Mouse (Mus musculus): ENCODE data around the gene Gpx3. TPM values are rescaled to one million over a fixed set of nuclear protein-coding genes. Genes with fewer than 3 reads are reported as not detected.
A peak's percentile ranks its signal among the peaks of the same experiment; 100 is the strongest.
"Not testable (repeated sequence)": the region's sequence is repeated elsewhere in the genome, so short reads cannot be mapped to it uniquely, and the experiment has no call there.

Gene Gpx3
- total RNA-seq, 2 experiments from 2014 or later, result 23.2 to 36.0 TPM

DNA sequence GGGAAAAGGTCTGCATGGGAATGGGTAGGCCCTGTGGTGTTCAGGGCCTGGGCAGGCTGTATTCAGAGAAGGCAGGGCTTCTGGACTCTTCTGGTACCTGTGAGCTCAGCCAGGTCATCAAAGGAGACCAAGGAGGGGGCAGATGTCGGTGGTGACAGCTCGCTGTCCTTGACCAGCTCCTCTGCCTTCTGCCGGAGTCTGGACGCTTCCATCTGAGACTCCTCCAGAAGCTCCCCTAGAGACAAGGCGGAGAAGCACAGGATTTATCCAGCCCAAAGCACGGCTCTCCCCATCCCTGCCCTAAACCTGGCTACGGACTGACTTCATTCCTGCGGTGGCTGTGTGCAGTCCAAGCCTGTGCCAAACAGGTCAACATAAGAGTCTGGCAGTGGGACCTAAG, 37.2 kb downstream of the Gpx3 start:
- DNase-seq, result no peak

DNA sequence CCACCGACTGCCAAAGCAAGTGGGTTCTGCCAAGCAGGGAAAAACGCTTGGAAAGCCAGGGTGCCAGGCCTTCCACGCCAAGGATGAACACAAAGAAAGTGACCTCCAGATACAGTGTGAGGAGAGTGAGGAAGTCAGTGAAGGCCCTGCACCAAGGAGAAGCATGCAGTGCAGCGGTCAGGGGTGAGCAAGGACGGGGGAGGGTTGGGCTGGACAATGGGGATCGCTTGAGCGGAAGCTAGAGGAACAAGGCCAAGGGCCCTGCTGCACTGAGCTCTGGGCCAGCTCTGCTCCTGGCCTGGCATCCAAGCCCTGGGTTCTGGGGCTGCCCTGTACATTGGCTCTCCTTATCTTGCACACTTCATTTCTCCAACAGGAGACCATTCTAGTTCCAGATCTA, 37.8 kb downstream of the Gpx3 start:
- no peak for DNase-seq

DNA sequence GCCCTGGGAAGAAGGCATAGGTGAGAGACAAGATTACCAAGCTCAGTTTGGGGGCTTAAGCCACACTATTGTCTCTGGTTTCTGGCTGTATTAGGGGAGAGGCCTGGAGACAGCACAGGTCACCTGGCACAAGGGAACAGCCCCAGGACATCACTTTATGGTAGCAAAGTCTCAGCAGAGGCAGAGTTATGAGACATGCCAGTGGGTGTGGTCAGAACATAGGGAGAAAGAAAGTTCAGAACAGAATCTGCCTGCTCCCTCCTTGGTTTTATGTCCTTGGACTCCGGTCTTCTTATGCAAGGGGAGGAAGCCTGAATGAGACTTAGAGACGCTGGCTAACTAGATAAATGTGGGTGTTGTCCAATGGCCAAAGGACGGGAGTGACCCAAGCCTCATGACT, 42.4 kb downstream of the Gpx3 start:
- no peak for DNase-seq

DNA sequence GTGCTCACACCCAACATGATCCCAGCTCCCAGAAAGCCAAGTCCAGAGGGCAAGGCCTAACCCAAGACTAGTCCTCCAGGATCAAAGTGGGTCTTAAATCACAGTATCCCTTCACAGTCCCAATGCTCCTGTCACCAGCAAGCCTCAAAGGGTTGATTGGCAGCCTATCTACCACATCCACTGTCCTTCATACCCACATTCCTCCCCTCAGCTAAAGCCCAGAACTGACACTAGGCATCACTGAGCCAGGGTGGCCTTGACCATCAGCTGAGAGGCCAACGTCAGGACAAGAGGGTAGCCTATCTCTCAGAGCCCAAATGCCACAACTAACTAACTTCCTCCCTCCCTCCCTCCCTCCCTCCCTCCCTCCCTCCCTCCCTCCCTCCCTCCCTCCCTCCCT, 47.5 kb downstream of the Gpx3 start:
- DNase-seq, result no peak

DNA sequence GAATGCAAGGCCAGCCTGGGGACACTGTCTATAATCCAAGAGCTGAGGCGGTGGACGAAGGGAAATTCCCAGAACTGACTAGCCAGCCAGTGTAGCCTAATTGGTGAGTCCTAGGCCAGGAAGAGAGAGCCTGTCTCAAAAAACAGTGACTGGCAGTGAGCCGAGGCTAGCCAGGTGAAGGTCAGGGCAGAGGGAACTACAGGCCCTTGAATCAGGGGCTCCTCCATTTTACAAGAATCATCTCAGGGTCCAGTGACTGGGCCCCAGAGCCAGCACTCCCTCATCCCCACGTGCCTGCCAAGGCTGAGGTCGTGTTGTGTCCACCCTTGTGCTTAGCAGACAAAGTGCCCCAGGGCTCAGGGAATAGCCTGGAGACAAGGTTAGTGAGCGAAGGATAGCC, 48.4 kb downstream of the Gpx3 start:
- no peak for DNase-seq

DNA sequence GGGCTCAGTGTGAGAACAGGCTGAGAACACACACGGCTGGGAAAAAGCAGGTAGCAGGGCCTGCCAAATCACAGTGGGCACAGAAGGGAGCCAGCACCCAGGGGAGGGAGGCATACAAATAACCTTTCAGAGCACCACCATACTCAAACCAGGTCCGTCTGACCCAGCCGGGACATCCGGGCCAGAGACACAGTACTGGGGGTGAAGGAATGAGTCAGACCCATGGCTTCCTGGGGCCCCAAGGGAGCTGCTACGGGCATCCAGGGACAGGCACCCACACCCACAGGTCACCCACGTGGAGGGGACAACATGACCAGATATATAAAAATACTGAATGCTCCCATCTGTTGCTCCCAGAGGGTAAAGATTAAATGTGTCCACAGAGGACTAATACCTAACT, 50.4 kb downstream of the Gpx3 start:
- DNase-seq, result no peak

DNA sequence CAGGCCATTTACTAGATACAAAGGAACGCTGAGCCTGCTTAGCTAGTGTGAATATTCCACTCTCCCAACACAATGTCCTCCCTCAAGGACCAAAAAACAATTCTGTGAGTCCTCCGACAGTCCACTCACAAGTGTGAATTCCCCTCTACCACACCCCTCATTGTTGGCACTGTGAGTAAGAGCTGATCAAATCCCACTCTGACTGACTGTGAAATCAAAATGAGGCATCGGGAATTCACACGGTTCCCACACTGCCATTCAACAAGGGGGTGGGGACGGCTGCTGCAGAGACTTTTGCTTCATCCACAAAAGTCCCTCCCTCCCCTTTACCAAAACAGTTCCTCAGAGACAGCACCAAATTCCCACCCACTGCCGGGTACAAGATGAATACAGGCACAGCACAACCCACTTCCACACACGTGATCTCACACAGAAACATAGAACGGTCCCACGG, 51.8 kb downstream of the Gpx3 start:
- no peak for DNase-seq

DNA sequence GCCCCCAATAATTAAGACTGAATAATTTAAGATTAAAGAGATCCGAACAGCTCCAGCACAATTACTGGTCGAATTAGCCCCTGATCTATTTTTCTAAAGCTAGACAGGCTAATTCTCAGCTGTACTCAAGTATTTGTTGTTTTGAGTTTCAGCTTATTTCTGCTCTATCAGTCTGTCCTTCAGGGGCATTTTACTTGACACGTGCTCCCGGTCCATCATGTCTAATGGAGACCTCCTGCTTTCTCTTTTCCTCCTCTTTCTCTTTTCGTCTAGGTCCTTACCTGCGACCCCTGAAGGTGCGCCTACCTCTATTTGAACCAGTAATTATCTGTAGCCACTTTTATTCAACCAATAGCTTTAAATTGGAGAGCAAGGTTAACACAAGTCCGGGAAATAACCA, 52.5 kb downstream of the Gpx3 start:
- DNase-seq, result no peak

DNA sequence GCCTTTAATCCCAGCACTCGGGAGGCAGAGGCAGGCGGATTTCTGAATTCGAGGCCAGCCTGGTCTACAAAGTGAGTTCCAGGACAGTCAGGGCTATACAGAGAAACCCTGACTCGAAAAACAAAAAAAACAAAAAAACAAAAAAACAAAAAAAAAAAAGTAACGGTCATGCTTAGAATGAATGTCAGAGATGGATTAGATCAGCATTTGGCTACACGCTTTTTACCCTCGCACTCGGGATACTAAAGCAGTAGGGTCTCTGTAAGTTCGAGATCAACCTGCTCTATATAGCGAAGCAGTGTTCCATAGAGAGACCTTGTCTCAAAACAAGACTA, 53.1 kb downstream of the Gpx3 start:
- DNase-seq, result not testable (repeated sequence)

DNA sequence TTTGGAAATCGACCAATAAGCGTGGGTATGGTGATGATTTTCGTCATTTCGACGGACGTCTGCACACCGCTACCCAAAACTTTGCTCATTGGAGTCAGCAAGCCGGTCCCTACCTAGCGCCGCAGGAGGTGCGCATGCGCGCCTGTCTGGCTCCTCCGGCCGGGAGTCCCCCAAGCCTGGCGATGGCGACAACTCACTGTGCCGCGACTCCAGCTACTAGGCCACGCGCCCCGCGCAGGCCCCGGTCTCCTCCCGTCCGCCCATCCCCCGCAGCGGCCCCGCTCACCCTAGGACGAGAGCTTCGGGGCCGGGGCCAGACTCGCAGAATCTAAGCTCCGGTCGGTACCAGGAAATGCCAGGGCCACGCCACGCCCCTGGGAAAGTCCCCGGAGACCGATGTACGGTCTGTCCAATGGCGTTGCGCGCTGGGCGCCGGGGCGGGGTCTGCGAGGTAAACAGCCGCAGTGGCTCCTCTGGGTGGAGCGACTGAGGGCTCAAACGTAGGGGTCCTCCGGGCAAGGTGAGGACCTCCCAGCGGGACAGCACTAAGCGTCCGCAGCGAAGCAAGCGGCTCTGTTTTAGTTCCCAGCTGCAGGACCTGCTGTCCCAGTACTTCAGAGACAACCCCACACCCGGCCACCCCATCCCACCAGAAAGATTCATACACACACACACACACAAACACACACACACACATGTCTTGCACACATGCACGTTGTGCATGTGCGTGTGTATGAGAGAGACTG, 53.7 kb downstream of the Gpx3 start:
- peak; percentile 99 for DNase-seq

DNA sequence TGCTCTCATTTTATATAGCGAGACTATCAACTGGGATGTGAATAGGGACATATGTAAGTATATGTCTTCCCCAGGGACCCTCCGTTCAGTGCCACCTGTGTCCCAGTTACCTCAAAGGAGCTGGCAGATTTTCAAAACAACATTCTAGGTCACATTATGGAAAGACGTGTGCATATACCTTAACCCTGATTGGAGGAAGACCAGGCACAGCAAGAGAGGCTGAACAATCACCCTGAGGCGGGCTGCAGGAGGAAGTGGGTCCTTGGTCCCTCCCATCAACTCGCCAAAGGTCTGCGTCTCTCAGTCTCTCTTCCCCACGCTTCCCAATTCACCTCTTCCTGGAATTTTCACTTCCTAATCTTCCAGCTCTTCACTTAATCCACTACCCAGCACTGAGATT, 54.7 kb downstream of the Gpx3 start:
- DNase-seq, result no peak

DNA sequence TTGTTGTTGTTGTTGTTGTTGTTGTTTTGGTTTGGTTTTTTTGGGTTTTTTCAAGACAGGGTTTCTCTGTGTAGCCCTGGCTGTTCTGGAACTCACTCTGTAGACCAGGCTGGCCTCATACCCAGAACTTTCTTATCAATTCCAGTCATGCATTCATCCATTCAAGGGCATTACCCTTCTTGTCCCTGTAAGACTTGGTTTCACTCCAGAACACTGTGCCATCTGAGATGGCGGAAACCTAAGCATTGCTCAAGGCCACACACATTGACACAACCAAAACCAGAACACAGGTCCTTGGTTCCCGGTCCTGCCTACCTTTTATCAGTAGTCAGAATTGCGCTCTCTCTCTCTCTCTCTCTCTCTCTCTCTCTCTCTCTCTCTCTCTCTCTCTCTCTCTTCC, 55.5 kb downstream of the Gpx3 start:
- DNase-seq, result not testable (repeated sequence)

DNA sequence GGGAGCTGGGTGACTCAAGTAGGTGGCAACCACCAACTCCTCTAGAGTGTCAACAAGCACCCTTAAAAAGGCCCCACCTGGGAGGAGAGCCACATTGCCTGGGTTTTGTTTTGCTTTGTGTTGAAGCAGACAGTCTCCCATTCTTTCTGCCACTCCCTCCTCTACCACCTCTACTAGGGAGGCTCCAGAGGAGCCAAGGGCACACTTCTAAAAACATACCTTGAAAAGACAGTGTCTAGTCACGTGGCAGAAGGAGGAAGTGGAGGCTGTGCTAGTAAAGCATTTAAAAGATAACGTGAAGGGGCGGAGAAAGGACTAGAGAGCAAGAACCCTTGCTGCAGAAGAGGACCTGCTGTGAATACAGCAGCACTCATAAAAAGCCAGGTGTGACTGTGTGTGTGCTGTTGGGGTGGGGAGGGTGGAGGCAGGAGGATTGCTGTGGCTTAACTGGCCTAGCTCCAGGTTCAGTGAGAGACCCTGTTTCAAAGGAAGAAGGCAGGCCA, 56.4 kb downstream of the Gpx3 start:
- DNase-seq, result no peak

Other genes starting within 250 kb of the Gpx3 start
- 10 to 100 TPM; 22.1 to 22.5 TPM for gene Cdc42se2, start 114.8 kb upstream of the Gpx3 start, total RNA-seq (2021)
- 10 to 100 TPM; 15.8 to 21.1 TPM for gene Lyrm7, start 41.5 kb upstream of the Gpx3 start, total RNA-seq (2021)
- gene Hint1, start 36.1 kb upstream of the Gpx3 start, total RNA-seq (2021), result 100 to 1,000 TPM; 254 to 262 TPM
- 10 to 100 TPM; 31.7 to 37.5 TPM for gene Tnip1, start 60.5 kb downstream of the Gpx3 start, total RNA-seq (2021)
- gene Anxa6, start 131.0 kb downstream of the Gpx3 start, total RNA-seq (2021), result 100 to 1,000 TPM; 297 to 313 TPM
- gene Ccdc69, start 175.7 kb downstream of the Gpx3 start, total RNA-seq (2021), result 10 to 100 TPM; 14.1 to 14.4 TPM
- gene Gm2a, start 195.7 kb downstream of the Gpx3 start, total RNA-seq (2021), result 10 to 100 TPM; 12.3 to 14.5 TPM
- gene Slc36a3, start 249.3 kb downstream of the Gpx3 start, total RNA-seq (2021), result not detected

Measured in gastrocnemius, postnatal 10 days (tissue).